Mouse (Mus musculus) small intestine, adult 2 months (tissue): ENCODE results near the gene Zfp956.

Source experiments
- CTCF ChIP-seq: fragments of 200-500 bp; IDR thresholded peaks from 2 replicates; pipeline ENCODE4 v1.5.1; 2012; ENCODE audit warnings: low read depth, mild to moderate bottlenecking, control low read depth, inconsistent platforms, low read length, moderate library complexity, mixed read lengths; ENCODE audit not compliant: insufficient replicate concordance, insufficient read length; ENCODE audit errors: extremely low read depth
- POLR2A ChIP-seq: fragments of 200-500 bp; IDR thresholded peaks from 2 replicates; pipeline ENCODE4 v1.6.1; 2012; ENCODE audit warnings: low read depth, mild to moderate bottlenecking, control low read depth, inconsistent platforms, low read length, moderate library complexity

GRCm38 (mm10) chr6:47960685-47961421 is 7.7 kb downstream of the Zfp956 start:
- TF ChIP-seq CTCF, result no peak
- no peak for TF ChIP-seq POLR2A
